Mouse (Mus musculus) lung, adult 18-20 months (tissue): ENCODE measurements around the gene Nfe2l1.
A peak's percentile ranks its signal among the peaks of the same experiment; 100 is the strongest.

ENCODE experiments used
- DNase-seq, 2 experiments: peaks; one replicate each; pipeline ENCODE4 v3.0.0; 2022; ENCODE audit warnings: mixed read lengths in 2 of 2

The Nfe2l1 gene

DNA sequence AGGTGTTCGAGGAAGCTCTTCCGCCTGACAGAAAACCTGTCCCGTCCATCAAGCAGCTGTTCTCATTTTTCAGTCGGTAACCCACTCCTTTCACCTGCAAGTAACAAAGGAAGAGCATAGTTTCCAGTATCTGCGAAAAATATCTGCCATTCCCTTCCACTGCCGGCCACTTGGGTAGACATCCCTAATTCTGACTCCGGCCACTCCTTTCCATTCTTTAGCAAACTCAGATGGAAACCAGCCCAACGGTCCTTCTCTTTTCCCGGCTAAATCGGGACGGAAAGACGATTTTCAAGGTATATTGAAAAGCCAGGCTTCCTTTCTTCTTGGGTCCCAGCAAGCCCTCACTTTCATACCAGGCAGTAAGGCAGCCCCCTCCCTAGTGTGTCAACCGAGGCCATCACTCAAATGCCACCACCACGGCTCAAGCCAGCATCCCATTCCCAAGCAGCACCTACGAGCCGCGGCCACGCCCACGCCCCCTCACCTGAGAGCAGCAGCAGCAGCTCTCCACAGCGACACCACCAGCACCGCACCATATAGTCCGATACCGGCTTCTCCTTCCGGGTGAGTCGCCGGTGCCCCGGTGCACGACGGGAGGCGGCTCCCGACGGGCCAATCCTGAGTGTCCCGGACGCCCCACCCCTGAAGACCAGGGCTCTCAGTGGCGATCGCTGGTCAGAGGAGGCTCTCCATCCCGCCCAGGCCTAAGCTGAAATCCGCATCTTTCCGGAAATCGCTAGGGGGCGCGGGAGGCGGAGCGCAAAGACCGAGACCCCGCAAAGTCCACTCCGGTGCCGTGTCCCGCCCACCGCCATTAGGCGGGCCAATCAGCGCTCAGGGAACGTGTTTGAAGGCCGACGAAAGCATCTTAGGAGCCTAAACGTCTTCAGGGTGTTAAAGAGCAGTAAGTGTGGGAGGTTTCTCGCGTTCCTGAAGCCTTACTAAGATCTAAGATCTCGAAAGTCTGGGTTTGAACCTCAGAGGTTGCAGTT lies 52.5 kb downstream of the Nfe2l1 start, which contains the start of gene Snx11:
TSS of gene Snx11 (minus strand) at position 592 of the 995 bp plus-strand sequence.
- DNase-seq = peak; percentile 100

GRCm38 (mm10) chr11:96776068-96776467 lies 53.7 kb downstream of the Nfe2l1 start:
- no peak for DNase-seq

DNA sequence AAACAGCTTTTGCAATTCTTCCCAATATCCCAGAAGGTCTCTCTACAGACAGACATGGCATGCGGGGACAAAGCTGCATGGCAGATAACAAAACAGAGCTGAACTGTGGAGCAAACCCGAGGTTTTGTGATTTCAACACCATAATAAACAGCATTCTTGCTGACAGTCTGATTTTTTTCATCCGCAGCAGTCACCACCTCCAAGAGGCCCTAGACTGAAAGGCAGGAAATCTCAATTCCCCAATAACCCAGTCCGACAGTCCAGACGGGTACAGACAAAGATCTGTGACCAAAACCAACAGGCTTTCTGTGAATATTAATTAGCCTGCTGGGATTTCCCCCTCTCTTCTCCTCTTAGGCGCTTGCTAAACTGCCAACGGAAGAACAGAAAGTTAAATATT lies 54.1 kb downstream of the Nfe2l1 start:
- DNase-seq = no peak

DNA sequence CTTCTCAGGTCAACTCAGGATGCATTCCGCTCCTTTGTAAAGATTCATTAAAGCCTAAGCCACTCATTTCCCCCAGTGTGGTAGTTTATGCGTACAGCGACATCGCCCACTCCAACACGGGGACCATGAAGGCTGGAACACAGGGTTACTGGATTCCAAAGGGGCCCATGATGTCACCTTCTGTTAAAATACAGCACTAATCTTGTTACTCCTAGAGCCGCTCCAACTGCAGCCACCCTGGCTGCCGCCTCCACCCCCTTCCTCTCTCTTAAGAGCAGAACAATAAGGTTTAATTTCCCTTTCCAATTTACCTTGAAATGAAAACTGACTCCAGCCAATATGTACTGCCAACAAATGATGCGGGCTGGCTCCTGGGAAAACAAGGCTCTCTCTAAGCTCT lies 54.7 kb downstream of the Nfe2l1 start:
- no peak for DNase-seq

GRCm38 (mm10) chr11:96774536-96774935 lies 55.2 kb downstream of the Nfe2l1 start:
- DNase-seq = no peak

GRCm38 (mm10) chr11:96772413-96772812 lies 57.4 kb downstream of the Nfe2l1 start:
- no peak for DNase-seq

- DNase-seq = no peak
Measured at GRCm38 (mm10) chr11:96771274-96771975, 58.3 kb downstream of the Nfe2l1 start.

DNA sequence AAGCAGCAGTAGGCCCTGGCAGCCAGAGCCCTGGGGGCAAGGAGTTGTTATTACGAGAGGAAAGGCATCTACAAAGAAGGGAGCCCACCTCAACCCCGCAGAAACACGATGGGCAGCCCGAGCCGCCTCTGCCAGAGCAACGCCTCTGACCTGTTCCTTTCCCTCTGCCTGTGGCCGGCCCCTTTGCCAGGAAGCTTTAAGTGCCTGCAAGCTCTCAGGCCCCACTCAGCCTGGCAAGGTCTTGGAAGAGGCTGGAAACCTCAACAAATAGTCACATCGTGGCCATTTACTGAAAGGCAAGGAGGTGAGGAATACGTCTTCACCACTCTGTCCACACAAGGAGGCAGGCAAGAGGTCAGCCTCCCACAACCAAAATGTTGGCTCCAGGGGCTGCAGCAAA lies 61.5 kb downstream of the Nfe2l1 start:
- peak; percentile 78 to 82 for DNase-seq
